Mouse (Mus musculus): ENCODE data around the gene Cd151. TPM values are rescaled to one million over a fixed set of nuclear protein-coding genes. Genes with fewer than 3 reads are reported as not detected.

The Cd151 gene
- total RNA-seq, 2 experiments from 2014 or later: 46.7 to 50.6 TPM

Other genes with a start within 250 kb of the Cd151 start
- 10 to 100 TPM; 81.2 to 89.1 TPM for gene Phrf1, start 238.6 kb upstream of the Cd151 start, total RNA-seq (2021)
- gene Irf7, start 200.9 kb upstream of the Cd151 start, total RNA-seq (2021): 1 to 10 TPM in 1 of 2 experiments, under 1 TPM in 1; 0.28 to 1.1 TPM
- not detected for gene Cdhr5, start 190.6 kb upstream of the Cd151 start, total RNA-seq (2021)
- gene Sct, start 188.3 kb upstream of the Cd151 start, total RNA-seq (2021): under 1 TPM; 0.62 to 0.86 TPM
- gene Drd4, start 175.4 kb upstream of the Cd151 start, total RNA-seq (2021): under 1 TPM; 0.48 to 0.54 TPM
- gene Deaf1, start 139.7 kb upstream of the Cd151 start, total RNA-seq (2021): 100 to 1,000 TPM; 246 to 267 TPM
- gene Tmem80, start 139.7 kb upstream of the Cd151 start, total RNA-seq (2021): 10 to 100 TPM; 21.1 to 21.9 TPM
- under 1 TPM; 0.86 to 0.97 TPM for gene Eps8l2, start 128.5 kb upstream of the Cd151 start, total RNA-seq (2021)
- 100 to 1,000 TPM; 146 to 152 TPM for gene Taldo1, start 75.2 kb upstream of the Cd151 start, total RNA-seq (2021)
- gene Gatd1, start 53.3 kb upstream of the Cd151 start, total RNA-seq (2021): 10 to 100 TPM; 43.1 to 44.6 TPM
- 100 to 1,000 TPM; 111 to 122 TPM for gene Cend1, start 37.9 kb upstream of the Cd151 start, total RNA-seq (2021)
- gene Slc25a22, start 29.5 kb upstream of the Cd151 start, total RNA-seq (2021): 100 to 1,000 TPM; 196 to 217 TPM
- gene Pidd1, start 23.4 kb upstream of the Cd151 start, total RNA-seq (2021): 1 to 10 TPM; 5.5 to 6.6 TPM
- gene Rplp2, start 20.0 kb upstream of the Cd151 start, total RNA-seq (2021): 100 to 1,000 TPM; 894 to 998 TPM
- 10 to 100 TPM; 13.9 to 16.0 TPM for gene Pnpla2, start 12.2 kb upstream of the Cd151 start, total RNA-seq (2021)
- gene Cracr2b, start 6.3 kb upstream of the Cd151 start, total RNA-seq (2021): 1 to 10 TPM; 4.4 to 4.9 TPM
- 10 to 100 TPM; 38.5 to 40.1 TPM for gene Polr2l, start 7.7 kb downstream of the Cd151 start, total RNA-seq (2021)
- 10 to 100 TPM; 33.5 to 35.9 TPM for gene Tspan4, start 7.8 kb downstream of the Cd151 start, total RNA-seq (2021)
- 10 to 100 TPM; 48.7 to 55.4 TPM for gene Chid1, start 72.5 kb downstream of the Cd151 start, total RNA-seq (2021)
- 100 to 1,000 TPM; 216 to 228 TPM for gene Ap2a2, start 94.8 kb downstream of the Cd151 start, total RNA-seq (2021)
- gene Muc6, start 187.9 kb downstream of the Cd151 start, total RNA-seq (2021): not detected
- gene Muc2, start 222.9 kb downstream of the Cd151 start, total RNA-seq (2021): 1 to 10 TPM in 1 of 2 experiments, under 1 TPM in 1; 0.68 to 1.4 TPM

All from left cerebral cortex, postnatal 4 days (tissue).